Mouse (Mus musculus) intestine, postnatal 0 days (tissue): ENCODE data around the gene Gpc6. TPM values are rescaled to one million over a fixed set of nuclear protein-coding genes. Genes with fewer than 3 reads are reported as not detected.

Experiments used
- ATAC-seq: fragments of 200-750 bp; cut with Nextera tagmentation; 2 replicates; pipeline ENCODE4 v1.8.0; 2017; ENCODE audit warnings: mild to moderate bottlenecking, moderate TSS enrichment, moderate library complexity
- H3K27ac ChIP-seq: fragments of 300-500 bp; sonication (generic); 2 replicates; pipeline ENCODE4 v1.5.1; 2014; ENCODE audit warnings: mild to moderate bottlenecking, low read depth, low read length, moderate library complexity
- H3K27me3 ChIP-seq: fragments of 300-500 bp; sonication (generic); replicated peaks from 2 replicates; pipeline ENCODE4 v1.6.1; 2014; ENCODE audit warnings: low read length, mixed read lengths; ENCODE audit not compliant: control insufficient read depth, insufficient read depth
- H3K36me3 ChIP-seq: fragments of 300-500 bp; sonication (generic); 2 replicates; pipeline ENCODE4 v1.6.1; 2014; ENCODE audit warnings: mild to moderate bottlenecking, moderate library complexity; ENCODE audit not compliant: control insufficient read depth, insufficient read depth
- H3K4me1 ChIP-seq: fragments of 300-500 bp; sonication (generic); replicated peaks from 2 replicates; pipeline ENCODE4 v1.6.1; 2014; ENCODE audit warnings: antibody characterized with exemption, low read length, mixed read lengths; ENCODE audit not compliant: control insufficient read depth, insufficient read depth
- H3K4me2 ChIP-seq: fragments of 300-500 bp; sonication (generic); replicated peaks from 2 replicates; pipeline ENCODE4 v1.6.1; 2014; ENCODE audit warnings: low read depth, mild to moderate bottlenecking, moderate library complexity
- H3K4me3 ChIP-seq: fragments of 300-500 bp; sonication (generic); 2 replicates; pipeline ENCODE4 v1.5.1; 2014; ENCODE audit warnings: low read depth, low read length
- H3K9ac ChIP-seq: fragments of 300-500 bp; sonication (generic); 2 replicates; pipeline ENCODE4 v1.6.1; 2014; ENCODE audit warnings: mild to moderate bottlenecking, low read depth, low read length
- H3K9me3 ChIP-seq: fragments of 300-500 bp; sonication (generic); 2 replicates; pipeline ENCODE4 v1.6.1; 2016; ENCODE audit warnings: mixed run types; ENCODE audit not compliant: control insufficient read depth
- CTCF ChIP-seq: sonication (generic); IDR thresholded peaks from 2 replicates; pipeline ENCODE4 v1.5.1; 2016; ENCODE audit warnings: low read depth, mild to moderate bottlenecking, control low read depth, antibody characterized with exemption, moderate library complexity
- WGBS: fragments of 180-500 bp; shearing (Covaris S2); extraction: QIAGEN DNeasy Blood & Tissue Kit; methylation state at CpG from one replicate; pipeline ENCODE4 v1.1.7; 2014; 5-methylcytosine and 5-hydroxymethylcytosine counted together
- polyA plus RNA-seq: library from polyadenylated mRNA; unstranded; fragments of >200 nt; fragmentation: Nextera tagmentation; extraction: Ambion mirVana; gene quantifications from 2 replicates; pipeline ENCODE4 v1.2.1, GENCODE M21; 2015

The Gpc6 gene
- polyA plus RNA-seq, 1 experiment from 2014 or later, result 6.6 TPM

DNA sequence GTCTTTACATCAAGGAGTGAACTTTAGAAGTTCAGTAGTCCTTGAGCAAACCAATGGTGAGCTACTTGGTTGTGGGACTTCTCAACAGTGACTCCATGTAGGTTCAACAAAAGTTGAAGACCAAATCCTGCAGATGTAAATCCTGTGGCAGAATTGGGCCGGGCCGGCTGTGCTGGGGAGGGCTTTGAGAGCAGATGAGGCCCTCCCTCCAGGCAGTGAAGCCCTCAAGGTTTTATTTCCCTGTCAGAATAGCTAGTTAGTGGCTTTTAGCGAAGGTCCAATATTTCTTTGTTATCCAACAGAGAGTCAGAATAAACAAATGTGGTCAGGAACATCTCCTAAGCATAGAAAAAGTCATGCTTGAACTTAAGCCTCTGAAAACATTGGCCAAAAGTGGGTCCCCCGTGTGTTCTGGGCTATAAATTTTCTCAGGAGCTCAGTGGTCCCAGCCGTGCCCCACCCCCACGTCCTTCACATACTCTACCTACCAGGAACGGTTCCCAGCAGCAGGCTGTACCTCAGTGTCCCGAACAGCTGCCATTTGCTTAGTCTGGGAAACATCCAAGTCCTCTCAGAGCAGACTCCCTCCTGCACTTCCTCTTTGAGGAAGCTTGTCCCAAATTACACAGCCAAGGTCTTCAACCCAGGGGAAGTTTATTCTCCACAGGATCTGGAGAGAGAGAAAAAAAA is 983.3 kb downstream of the Gpc6 start:
- Histone ChIP-seq H3K9me3 (no peaks in the 10 kb centered on the region), H3K36me3 (no peaks in the 10 kb centered on the region), H3K4me3 (no peak overlapping the region), H3K4me1 (no peaks in the 10 kb centered on the region), H3K9ac (no peak overlapping the region), H3K27me3 (no peaks in the 10 kb centered on the region), H3K4me2 (no peak overlapping the region), H3K27ac (no peak overlapping the region)
- no peak for TF ChIP-seq CTCF
- no peak for ATAC-seq
- 51% methylated on average over 8 of the region's 8 CpGs for WGBS

DNA sequence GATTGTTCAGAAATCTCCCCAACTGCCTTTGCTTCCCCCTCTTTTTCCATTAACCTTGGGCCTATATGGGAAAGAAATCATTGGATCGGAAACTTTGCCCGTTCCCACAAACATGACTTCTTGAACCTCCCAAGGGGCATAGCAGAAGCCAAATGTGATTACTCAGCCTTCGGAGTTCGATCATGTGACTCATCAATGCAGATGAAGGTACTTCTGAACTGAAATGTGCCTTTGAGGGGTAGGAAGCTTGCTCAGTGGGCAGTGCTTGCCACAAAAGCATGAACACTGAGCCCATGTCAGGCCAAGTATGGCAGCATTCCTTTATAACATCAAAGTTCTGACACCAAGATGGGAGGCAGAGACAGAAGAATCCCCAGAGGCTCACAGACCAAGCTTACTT is 983.9 kb downstream of the Gpc6 start:
- no peaks in the 10 kb centered on the region for H3K36me3 ChIP-seq
- H3K4me1 ChIP-seq, result no peaks in the 10 kb centered on the region
- WGBS, result 77% methylated on average over 4 of the region's 4 CpGs
- H3K4me3 ChIP-seq, result no peak overlapping the region
- no peak overlapping the region for H3K9ac ChIP-seq
- no peak overlapping the region for H3K27ac ChIP-seq
- no peaks in the 10 kb centered on the region for H3K27me3 ChIP-seq
- ATAC-seq, result no peak
- no peaks in the 10 kb centered on the region for H3K9me3 ChIP-seq
- no peak for TF ChIP-seq CTCF
- H3K4me2 ChIP-seq, result no peak overlapping the region

DNA sequence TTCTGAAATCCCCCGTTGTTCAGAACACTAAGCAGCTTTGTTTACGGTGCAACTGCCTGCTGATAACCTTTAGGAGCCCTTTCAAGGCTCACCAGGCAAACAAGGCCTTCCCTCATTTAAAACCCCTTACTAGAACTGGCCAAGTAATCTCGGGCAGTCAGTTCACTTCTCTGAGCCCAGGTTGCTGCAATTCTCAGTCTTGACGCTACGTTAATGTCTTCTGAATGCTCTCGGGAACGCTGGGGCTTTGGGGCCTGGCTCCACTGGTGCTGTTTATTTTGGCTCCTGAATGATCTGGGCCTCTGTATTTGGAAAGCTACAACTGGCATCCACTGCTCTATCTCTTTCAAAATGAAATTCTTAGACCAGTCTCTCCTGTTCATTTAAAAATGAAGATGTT is 985.2 kb downstream of the Gpc6 start:
- no peaks in the 10 kb centered on the region for H3K9me3 ChIP-seq
- H3K9ac ChIP-seq, result no peak overlapping the region
- ATAC-seq, result no peak
- no peak overlapping the region for H3K4me2 ChIP-seq
- H3K27ac ChIP-seq, result no peak overlapping the region
- no peak overlapping the region for H3K4me3 ChIP-seq
- H3K27me3 ChIP-seq, result no peaks in the 10 kb centered on the region
- H3K36me3 ChIP-seq, result no peaks in the 10 kb centered on the region
- H3K4me1 ChIP-seq, result no peaks in the 10 kb centered on the region
- 36% methylated on average over 7 of the region's 7 CpGs for WGBS
- no peak for TF ChIP-seq CTCF

DNA sequence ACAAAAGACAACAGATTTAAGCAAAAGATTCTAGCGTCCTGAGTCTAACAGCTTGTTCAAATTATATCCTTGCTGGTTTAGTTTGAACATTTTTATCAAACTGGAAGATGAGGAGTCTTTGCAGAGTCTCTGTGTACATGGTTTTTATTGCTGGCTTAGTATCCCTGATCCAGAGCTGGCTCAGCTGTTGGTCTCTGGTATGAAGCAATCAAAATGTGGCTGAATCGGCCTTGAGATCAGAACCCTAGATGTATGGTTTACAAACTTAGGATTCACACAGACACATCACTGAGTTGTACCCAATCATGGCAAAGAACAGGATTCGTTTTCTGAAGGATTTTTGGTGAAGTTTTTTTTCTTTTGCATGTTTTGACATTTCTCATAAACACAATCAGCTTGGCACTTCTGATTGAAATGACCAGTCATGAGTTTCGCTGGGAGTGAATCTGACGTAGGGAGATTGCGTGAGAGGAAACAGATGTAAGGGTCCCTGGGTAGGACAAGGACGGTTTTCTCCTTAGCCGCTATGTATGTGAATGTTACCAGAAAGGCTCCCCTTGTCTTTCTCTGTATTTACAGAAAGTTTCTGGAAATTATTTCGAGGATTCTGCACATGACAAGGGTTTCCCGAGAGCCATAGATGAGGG is 987.6 kb downstream of the Gpc6 start:
- no peak overlapping the region for H3K27ac ChIP-seq
- H3K36me3 ChIP-seq, result no peaks in the 10 kb centered on the region
- H3K9ac ChIP-seq, result no peak overlapping the region
- H3K4me2 ChIP-seq, result no peak overlapping the region
- TF ChIP-seq CTCF, result no peak
- H3K4me1 ChIP-seq, result no peaks in the 10 kb centered on the region
- H3K27me3 ChIP-seq, result no peaks in the 10 kb centered on the region
- H3K4me3 ChIP-seq, result no peak overlapping the region
- H3K9me3 ChIP-seq, result no peaks in the 10 kb centered on the region
- WGBS, result 79% methylated on average over 10 of the region's 10 CpGs
- no peak for ATAC-seq

DNA sequence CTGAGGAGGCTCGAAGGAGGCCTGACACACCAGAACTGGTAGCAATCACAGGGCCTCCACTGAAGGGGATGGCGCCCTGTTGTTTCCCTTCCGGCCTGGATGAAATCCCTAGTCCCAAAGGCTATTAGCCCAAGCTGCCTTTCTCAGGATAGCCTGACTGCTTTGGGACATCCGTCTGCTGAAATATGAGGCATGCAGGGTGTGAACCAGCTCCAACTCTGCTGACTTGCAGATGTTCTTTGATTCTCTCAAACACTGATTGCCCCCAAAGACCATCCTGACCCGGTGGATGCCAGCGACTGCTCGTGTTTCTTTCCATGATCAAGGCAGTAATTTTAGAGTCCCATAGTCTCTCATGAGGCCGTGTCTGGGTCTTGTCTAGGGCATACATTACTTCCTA is 991.5 kb downstream of the Gpc6 start:
- no peak overlapping the region for H3K27ac ChIP-seq
- ATAC-seq, result no peak
- no peak for TF ChIP-seq CTCF
- H3K27me3 ChIP-seq, result no peaks in the 10 kb centered on the region
- no peak overlapping the region for H3K9ac ChIP-seq
- H3K9me3 ChIP-seq, result no peaks in the 10 kb centered on the region
- H3K4me3 ChIP-seq, result no peak overlapping the region
- 86% methylated on average over 8 of the region's 8 CpGs for WGBS
- no peak overlapping the region for H3K4me2 ChIP-seq
- H3K36me3 ChIP-seq, result no peaks in the 10 kb centered on the region
- H3K4me1 ChIP-seq, result no peaks in the 10 kb centered on the region

DNA sequence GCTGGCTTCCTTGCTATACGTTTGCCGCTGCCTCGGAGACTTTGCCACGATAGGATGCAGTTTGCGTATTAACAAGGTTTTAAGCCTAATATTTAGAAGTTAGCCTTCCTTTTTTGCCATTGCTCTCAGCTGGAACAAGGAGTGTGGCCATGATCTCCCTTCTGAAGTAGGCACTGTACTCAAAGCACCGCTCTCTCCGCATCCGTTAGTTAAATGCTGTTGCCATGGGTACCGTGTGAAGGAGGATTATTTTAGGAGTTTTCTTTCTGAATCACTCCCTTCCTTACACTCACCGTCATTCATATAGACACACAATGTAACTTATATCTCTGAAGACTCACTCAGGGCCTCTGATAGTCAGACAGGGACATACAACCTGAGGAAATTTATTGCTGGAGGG is 993.6 kb downstream of the Gpc6 start:
- Histone ChIP-seq H3K4me3 (no peak overlapping the region), H3K36me3 (no peaks in the 10 kb centered on the region), H3K9ac (no peak overlapping the region), H3K9me3 (no peaks in the 10 kb centered on the region), H3K4me2 (no peak overlapping the region), H3K27me3 (no peaks in the 10 kb centered on the region), H3K27ac (no peak overlapping the region), H3K4me1 (no peaks in the 10 kb centered on the region)
- no peak for ATAC-seq
- no peak for TF ChIP-seq CTCF
- WGBS, result 96% methylated on average over 10 of the region's 10 CpGs
